Mouse (Mus musculus): ENCODE measurements around the gene Gm21680. TPM values are rescaled to one million over a fixed set of nuclear protein-coding genes. Genes with fewer than 3 reads are reported as not detected.
"Not testable (repeated sequence)": the region's sequence is repeated elsewhere in the genome, so short reads cannot be mapped to it uniquely, and the experiment has no call there.

Gm21680 gene
- polyA plus RNA-seq, 1 experiment from 2014 or later: 0.16 TPM

GRCm38 (mm10) chr5:25942281-25942680, 30.2 kb downstream of the Gm21680 start, which contains the start of gene Gm21663:
Gm21663 (minus strand) TSS chr5:25942381.
- not testable (repeated sequence) for H3K4me3 ChIP-seq (ENCODE audit: low read depth, low read length)
- 49% methylated on average over 2 of the region's 2 CpGs for WGBS (ENCODE audit: insufficient replicate concordance)

More at GRCm38 (mm10) chr5:25942281-25942680, 30.2 kb downstream of the Gm21680 start, which contains the start of gene Gm21663:
- not testable (repeated sequence) for H3K4me1 ChIP-seq (ENCODE audit: control insufficient read depth, insufficient read depth, low read length); H3K36me3 ChIP-seq (ENCODE audit: control insufficient read depth, insufficient read depth, low read length); H3K27ac ChIP-seq (ENCODE audit: low read depth, low read length); ATAC-seq (replicated peaks; ENCODE audit: insufficient number of reproducible peaks, low FRiP score, low TSS enrichment); H3K4me2 ChIP-seq; H3K27me3 ChIP-seq (ENCODE audit: control insufficient read depth, insufficient read depth, low read length); H3K9ac ChIP-seq (ENCODE audit: low read depth, low read length); H3K9me3 ChIP-seq (replicated peaks; ENCODE audit: control insufficient read depth, low read length)

Other genes with a start within 250 kb of the Gm21680 start
- gene Actr3b, start 212.7 kb downstream of the Gm21680 start, polyA plus RNA-seq (2014; fragmentation: Nextera tagmentation; extraction: Ambion mirVana): 37.4 and 42.5 TPM in 2 replicates
- gene Gm21663, start 30.3 kb downstream of the Gm21680 start, polyA plus RNA-seq (2014; fragmentation: Nextera tagmentation; extraction: Ambion mirVana): 0.06 and 0.20 TPM in 2 replicates
- 0.07 TPM in 1 of 2 replicates, not detected in the other for gene Gm21671, start 18.2 kb downstream of the Gm21680 start, polyA plus RNA-seq (2014; fragmentation: Nextera tagmentation; extraction: Ambion mirVana)
- 0.23 and 0.26 TPM in 2 replicates for gene Gm21698, start 16.0 kb upstream of the Gm21680 start, polyA plus RNA-seq (2014; fragmentation: Nextera tagmentation; extraction: Ambion mirVana)
- 0.31 TPM in 1 of 2 replicates, not detected in the other for gene Gm1979, start 32.1 kb upstream of the Gm21680 start, polyA plus RNA-seq (2014; fragmentation: Nextera tagmentation; extraction: Ambion mirVana)
- gene Gm5862, start 50.3 kb upstream of the Gm21680 start, polyA plus RNA-seq (2014; fragmentation: Nextera tagmentation; extraction: Ambion mirVana): not detected in 2 replicates
- gene Speer4a, start 66.9 kb upstream of the Gm21680 start, polyA plus RNA-seq (2014; fragmentation: Nextera tagmentation; extraction: Ambion mirVana): not detected in 2 replicates
- gene Gm7347, start 85.9 kb upstream of the Gm21680 start, polyA plus RNA-seq (2014; fragmentation: Nextera tagmentation; extraction: Ambion mirVana): 0.07 TPM in 1 of 2 replicates, not detected in the other
- gene Gm10471, start 116.6 kb upstream of the Gm21680 start, polyA plus RNA-seq (2014; fragmentation: Nextera tagmentation; extraction: Ambion mirVana): not detected in 2 replicates
- not detected in 2 replicates for gene 5031410I06Rik, start 132.7 kb upstream of the Gm21680 start, polyA plus RNA-seq (2014; fragmentation: Nextera tagmentation; extraction: Ambion mirVana)
- not detected in 2 replicates for gene Gm10220, start 148.8 kb upstream of the Gm21680 start, polyA plus RNA-seq (2014; fragmentation: Nextera tagmentation; extraction: Ambion mirVana)

Data from heart, embryonic 11.5 days (tissue).